Mouse (Mus musculus): ENCODE measurements around the gene Tbc1d16. TPM values are rescaled to one million over a fixed set of nuclear protein-coding genes. Genes with fewer than 3 reads are reported as not detected.

The Tbc1d16 gene
- total RNA-seq, 2 experiments from 2014 or later: 19.1 to 21.8 TPM

- peak; percentile 54 for DNase-seq
Measured at GRCm38 (mm10) chr11:119176389-119177179, 51.7 kb downstream of the Tbc1d16 start.

- DNase-seq: no peak
Measured at GRCm38 (mm10) chr11:119171588-119171987, 56.7 kb downstream of the Tbc1d16 start.

- no peak for DNase-seq
Measured at GRCm38 (mm10) chr11:119168851-119169250, 59.4 kb downstream of the Tbc1d16 start.

- DNase-seq: no peak
Measured at GRCm38 (mm10) chr11:119165995-119166394, 62.3 kb downstream of the Tbc1d16 start.

- DNase-seq: no peak
Measured at GRCm38 (mm10) chr11:119164375-119164774, 63.9 kb downstream of the Tbc1d16 start.

GRCm38 (mm10) chr11:119163734-119163992 is 64.6 kb downstream of the Tbc1d16 start:
- DNase-seq: no peak

GRCm38 (mm10) chr11:119162959-119163733 is 65.2 kb downstream of the Tbc1d16 start:
- DNase-seq: no peak

GRCm38 (mm10) chr11:119161665-119162064 is 66.6 kb downstream of the Tbc1d16 start:
- no peak for DNase-seq

- DNase-seq: no peak
Measured at GRCm38 (mm10) chr11:119160050-119160449, 68.2 kb downstream of the Tbc1d16 start.

- DNase-seq: peak; percentile 63
Measured at GRCm38 (mm10) chr11:119159496-119159895, 68.8 kb downstream of the Tbc1d16 start.

GRCm38 (mm10) chr11:119157377-119158189 is 70.7 kb downstream of the Tbc1d16 start:
- DNase-seq: no peak

GRCm38 (mm10) chr11:119156481-119157254 is 71.6 kb downstream of the Tbc1d16 start:
- no peak for DNase-seq

- no peak for DNase-seq
Measured at GRCm38 (mm10) chr11:119155638-119156480, 72.4 kb downstream of the Tbc1d16 start.

GRCm38 (mm10) chr11:119152321-119152831 is 75.9 kb downstream of the Tbc1d16 start:
- peak; percentile 79 for DNase-seq

GRCm38 (mm10) chr11:119151073-119151607 is 77.2 kb downstream of the Tbc1d16 start:
- no peak for DNase-seq

GRCm38 (mm10) chr11:119150442-119150841 is 77.9 kb downstream of the Tbc1d16 start:
- DNase-seq: no peak

- DNase-seq: no peak
Measured at GRCm38 (mm10) chr11:119148829-119149228, 79.5 kb downstream of the Tbc1d16 start.

GRCm38 (mm10) chr11:119147153-119147552 is 81.1 kb downstream of the Tbc1d16 start:
- no peak for DNase-seq

- DNase-seq: peak; percentile 76
Measured at GRCm38 (mm10) chr11:119146140-119146539, 82.2 kb downstream of the Tbc1d16 start.

- DNase-seq: peak; percentile 80
Measured at GRCm38 (mm10) chr11:119144801-119145475, 83.4 kb downstream of the Tbc1d16 start.
